Mouse (Mus musculus): ENCODE data around the gene Nol6. TPM values are rescaled to one million over a fixed set of nuclear protein-coding genes. Genes with fewer than 3 reads are reported as not detected.

Nol6 gene
- 57.9 and 111 TPM in 2 replicates for polyA plus RNA-seq (2012; ENCODE audit: low replicate concordance)

GRCm38 (mm10) chr4:41124180-41124951 lies at the start of gene Nol6:
TSS of gene Nol6 (minus strand) at chr4:41124455.

GRCm38 (mm10) chr4:41135711-41136453 lies 11.6 kb upstream of the Nol6 start, which contains the start of gene Ube2r2:
TSS of gene Ube2r2 (plus strand) at chr4:41135743.

GRCm38 (mm10) chr4:41097871-41098576 lies 26.2 kb downstream of the Nol6 start, which contains the start of gene Aqp3:
TSS of gene Aqp3 (minus strand) at chr4:41098183.

Other genes with a start within 250 kb of the Nol6 start
- not detected in 2 replicates for gene Spink4, start 204.4 kb downstream of the Nol6 start, polyA plus RNA-seq (2012; ENCODE audit: low replicate concordance)
- 378 and 445 TPM in 2 replicates for gene Bag1, start 176.2 kb downstream of the Nol6 start, polyA plus RNA-seq (2012; ENCODE audit: low replicate concordance)
- gene Chmp5, start 176.0 kb downstream of the Nol6 start, polyA plus RNA-seq (2012; ENCODE audit: low replicate concordance): 2.1 and 2.2 TPM in 2 replicates
- 11.2 and 13.3 TPM in 2 replicates for gene Nfx1, start 153.5 kb downstream of the Nol6 start, polyA plus RNA-seq (2012; ENCODE audit: low replicate concordance)
- not detected in 2 replicates for gene Aqp7, start 76.3 kb downstream of the Nol6 start, polyA plus RNA-seq (2012; ENCODE audit: low replicate concordance)
- gene Aqp3, start 26.3 kb downstream of the Nol6 start, polyA plus RNA-seq (2012; ENCODE audit: low replicate concordance): 0.64 TPM in 1 of 2 replicates, not detected in the other
- gene Ube2r2, start 11.3 kb upstream of the Nol6 start, polyA plus RNA-seq (2012; ENCODE audit: low replicate concordance): 26.7 and 31.5 TPM in 2 replicates
- 1,197 and 1,815 TPM in 2 replicates for gene Ubap2, start 150.7 kb upstream of the Nol6 start, polyA plus RNA-seq (2012; ENCODE audit: low replicate concordance)
- 32.4 and 47.0 TPM in 2 replicates for gene Dcaf12, start 190.4 kb upstream of the Nol6 start, polyA plus RNA-seq (2012; ENCODE audit: low replicate concordance)
- gene Ubap1, start 224.5 kb upstream of the Nol6 start, polyA plus RNA-seq (2012; ENCODE audit: low replicate concordance): 11.0 and 19.1 TPM in 2 replicates